Mouse (Mus musculus): ENCODE results near the gene Rad9a. TPM values are rescaled to one million over a fixed set of nuclear protein-coding genes. Genes with fewer than 3 reads are reported as not detected.

Rad9a gene
- polyA plus RNA-seq, 1 experiment from 2014 or later, result 24.1 TPM

DNA sequence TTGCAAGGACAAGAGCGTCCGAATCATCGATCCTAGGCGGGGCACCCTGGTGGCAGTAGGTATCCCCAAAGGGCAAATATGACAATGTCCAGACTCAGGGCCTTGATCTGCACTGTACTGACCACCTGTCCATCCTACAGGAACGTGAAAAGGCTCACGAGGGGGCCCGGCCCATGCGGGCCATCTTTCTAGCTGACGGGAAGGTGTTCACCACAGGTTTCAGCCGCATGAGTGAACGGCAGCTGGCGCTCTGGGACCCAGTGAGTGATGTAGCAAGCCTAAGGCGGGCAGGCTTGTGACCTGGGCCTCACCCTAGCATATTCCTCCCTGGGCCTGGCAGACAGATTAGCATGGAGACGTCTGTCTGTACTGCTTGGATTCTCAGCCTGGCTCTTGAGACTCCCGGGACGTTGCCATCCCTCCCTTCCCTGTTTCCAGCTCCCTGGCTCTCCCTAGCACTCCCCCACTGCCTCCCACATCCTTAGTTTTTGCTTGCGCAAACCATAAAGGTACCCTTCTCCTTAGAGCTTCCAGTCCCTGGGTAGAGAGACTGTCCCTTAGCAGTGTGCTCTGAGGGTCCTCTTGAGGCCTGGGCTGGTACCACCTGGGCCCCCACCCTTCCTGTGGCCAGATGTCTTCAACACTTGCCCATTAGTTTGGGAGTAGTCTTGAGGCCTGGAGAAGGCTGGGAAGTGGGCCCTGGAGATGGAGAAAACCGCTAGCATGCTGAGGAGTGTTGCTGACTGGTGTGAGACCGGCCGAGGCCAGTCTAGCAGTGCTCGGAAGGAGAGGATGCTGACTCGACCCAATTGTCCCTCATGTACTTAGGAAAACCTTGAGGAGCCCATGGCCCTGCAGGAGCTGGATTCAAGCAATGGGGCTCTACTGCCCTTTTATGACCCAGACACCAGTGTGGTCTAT, 50.6 kb downstream of the Rad9a start:
- Histone ChIP-seq H3K27ac (ENCODE audit: low read depth, low read length) (no peak overlapping the region), H3K27me3 (ENCODE audit: control insufficient read depth, insufficient read depth, low read length) (no peaks in the 10 kb centered on the region), H3K36me3 (ENCODE audit: control insufficient read depth, insufficient read depth, low read length) (peaks cover 16% of the 10 kb centered on the region; the same call in 1 of the 2 replicates), H3K4me2 (no peak overlapping the region), H3K9ac (ENCODE audit: low read depth, low read length) (no peak overlapping the region), H3K9me3 (replicated peaks; ENCODE audit: control insufficient read depth, low read length) (no peaks in the 10 kb centered on the region; the same call in 1 of the 2 replicates), H3K4me3 (ENCODE audit: low read depth, low read length) (no peak overlapping the region), H3K4me1 (ENCODE audit: control insufficient read depth, insufficient read depth, low read length) (peaks cover 7% of the 10 kb centered on the region)
- WGBS (ENCODE audit: insufficient replicate concordance), result 89% methylated on average over 22 of the region's 22 CpGs
- ATAC-seq (replicated peaks; ENCODE audit: insufficient number of reproducible peaks, low FRiP score, low TSS enrichment), result no peak

- H3K4me2 ChIP-seq, result no peak overlapping the region
- no peak overlapping the region for H3K27ac ChIP-seq (ENCODE audit: low read depth, low read length)
- no peaks in the 10 kb centered on the region; the same call in 1 of the 2 replicates for H3K9me3 ChIP-seq (replicated peaks; ENCODE audit: control insufficient read depth, low read length)
- WGBS (ENCODE audit: insufficient replicate concordance), result 91% methylated on average over 17 of the region's 17 CpGs
- peaks cover 7% of the 10 kb centered on the region for H3K4me1 ChIP-seq (ENCODE audit: control insufficient read depth, insufficient read depth, low read length)
- ATAC-seq (replicated peaks; ENCODE audit: insufficient number of reproducible peaks, low FRiP score, low TSS enrichment), result no peak
- H3K4me3 ChIP-seq (ENCODE audit: low read depth, low read length), result no peak overlapping the region; the same call in 1 of the 2 replicates
- no peak overlapping the region for H3K9ac ChIP-seq (ENCODE audit: low read depth, low read length)
- no peaks in the 10 kb centered on the region for H3K27me3 ChIP-seq (ENCODE audit: control insufficient read depth, insufficient read depth, low read length)
- H3K36me3 ChIP-seq (ENCODE audit: control insufficient read depth, insufficient read depth, low read length), result peaks cover 15% of the 10 kb centered on the region; the same call in 1 of the 2 replicates
Observed at GRCm38 (mm10) chr19:4149764-4150461, 51.5 kb downstream of the Rad9a start.

DNA sequence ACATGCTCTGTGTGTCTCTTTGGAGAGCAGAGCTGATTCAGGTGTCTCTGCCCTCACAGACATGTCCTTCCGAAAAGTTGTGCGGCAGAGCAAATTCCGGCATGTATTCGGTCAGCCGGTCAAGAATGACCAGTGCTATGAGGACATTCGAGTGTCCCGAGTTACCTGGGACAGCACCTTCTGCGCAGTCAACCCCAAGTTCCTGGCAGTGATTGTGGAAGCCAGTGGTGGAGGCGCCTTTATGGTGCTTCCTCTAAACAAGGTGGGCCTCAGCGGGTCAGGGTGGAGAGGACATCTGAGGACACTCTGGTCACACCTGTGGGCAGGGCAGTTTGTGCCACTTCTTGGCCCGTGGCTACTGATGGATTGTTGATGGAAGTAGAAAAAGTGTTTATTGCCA, 52.2 kb downstream of the Rad9a start:
- Histone ChIP-seq H3K36me3 (ENCODE audit: control insufficient read depth, insufficient read depth, low read length) (peaks cover 15% of the 10 kb centered on the region; the same call in 1 of the 2 replicates), H3K9me3 (replicated peaks; ENCODE audit: control insufficient read depth, low read length) (no peaks in the 10 kb centered on the region; the same call in 1 of the 2 replicates), H3K27ac (ENCODE audit: low read depth, low read length) (no peak overlapping the region), H3K27me3 (ENCODE audit: control insufficient read depth, insufficient read depth, low read length) (no peaks in the 10 kb centered on the region), H3K4me1 (ENCODE audit: control insufficient read depth, insufficient read depth, low read length) (peaks cover 7% of the 10 kb centered on the region), H3K9ac (ENCODE audit: low read depth, low read length) (peak overlapping the region; percentile 94), H3K4me3 (ENCODE audit: low read depth, low read length) (peak overlapping the region; percentile 97), H3K4me2 (peak overlapping the region; percentile 91)
- no peak for ATAC-seq (replicated peaks; ENCODE audit: insufficient number of reproducible peaks, low FRiP score, low TSS enrichment)
- 82% methylated on average over 11 of the region's 11 CpGs for WGBS (ENCODE audit: insufficient replicate concordance)

DNA sequence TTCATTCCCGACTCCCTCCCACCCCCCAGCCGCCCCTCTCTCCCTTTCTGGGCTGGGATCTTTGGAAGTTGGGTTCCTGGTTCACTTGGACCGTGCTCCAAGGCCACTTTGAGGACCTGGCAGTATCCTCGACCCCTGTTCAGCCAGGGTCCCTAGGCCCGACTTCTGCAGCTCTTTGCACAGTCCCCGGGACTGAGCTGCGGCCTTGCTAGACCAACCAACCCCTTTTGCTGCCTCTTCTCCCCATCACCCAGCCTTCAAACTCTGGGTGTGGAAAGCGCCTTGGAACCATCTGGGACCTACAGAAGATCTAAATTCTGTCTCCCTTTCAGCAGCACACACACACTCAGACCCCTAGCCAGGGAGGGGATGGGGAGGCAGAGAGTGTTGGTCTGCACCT, 52.6 kb downstream of the Rad9a start:
- H3K9me3 ChIP-seq (replicated peaks; ENCODE audit: control insufficient read depth, low read length), result no peaks in the 10 kb centered on the region; the same call in 1 of the 2 replicates
- peaks cover 15% of the 10 kb centered on the region; the same call in 1 of the 2 replicates for H3K36me3 ChIP-seq (ENCODE audit: control insufficient read depth, insufficient read depth, low read length)
- H3K4me1 ChIP-seq (ENCODE audit: control insufficient read depth, insufficient read depth, low read length), result peaks cover 7% of the 10 kb centered on the region
- WGBS (ENCODE audit: insufficient replicate concordance), result 3% methylated on average over 8 of the region's 8 CpGs
- peak overlapping the region; percentile 70 for H3K27ac ChIP-seq (ENCODE audit: low read depth, low read length)
- no peak for ATAC-seq (replicated peaks; ENCODE audit: insufficient number of reproducible peaks, low FRiP score, low TSS enrichment)
- no peaks in the 10 kb centered on the region for H3K27me3 ChIP-seq (ENCODE audit: control insufficient read depth, insufficient read depth, low read length)
- peak overlapping the region; percentile 94 for H3K9ac ChIP-seq (ENCODE audit: low read depth, low read length)
- H3K4me3 ChIP-seq (ENCODE audit: low read depth, low read length), result peak overlapping the region; percentile 97
- peak overlapping the region; percentile 91 for H3K4me2 ChIP-seq

GRCm38 (mm10) chr19:4148491-4148806, 53.0 kb downstream of the Rad9a start, which contains the start of gene Coro1b:
Gene Coro1b, plus strand, starts transcription at chr19:4148619.
- 0% methylated on average over 33 of the region's 33 CpGs for WGBS (ENCODE audit: insufficient replicate concordance)
- Histone ChIP-seq H3K27ac (ENCODE audit: low read depth, low read length) (peak within 1 kb of the TSS; percentile 70), H3K9ac (ENCODE audit: low read depth, low read length) (peak within 1 kb of the TSS; percentile 94), H3K27me3 (ENCODE audit: control insufficient read depth, insufficient read depth, low read length) (no peaks in the 10 kb centered on the region), H3K4me1 (ENCODE audit: control insufficient read depth, insufficient read depth, low read length) (peaks cover 7% of the 10 kb centered on the region), H3K4me3 (ENCODE audit: low read depth, low read length) (peak within 1 kb of the TSS; percentile 97), H3K4me2 (peak within 1 kb of the TSS; percentile 91), H3K36me3 (ENCODE audit: control insufficient read depth, insufficient read depth, low read length) (peaks cover 14% of the 10 kb centered on the region; the same call in 1 of the 2 replicates), H3K9me3 (replicated peaks; ENCODE audit: control insufficient read depth, low read length) (no peaks in the 10 kb centered on the region; the same call in 1 of the 2 replicates)
- peak; percentile 90 for ATAC-seq (replicated peaks; ENCODE audit: insufficient number of reproducible peaks, low FRiP score, low TSS enrichment)

GRCm38 (mm10) chr19:4147782-4148490, 53.5 kb downstream of the Rad9a start:
- H3K9me3 ChIP-seq (replicated peaks; ENCODE audit: control insufficient read depth, low read length), result no peaks in the 10 kb centered on the region; the same call in 1 of the 2 replicates
- H3K36me3 ChIP-seq (ENCODE audit: control insufficient read depth, insufficient read depth, low read length), result peaks cover 12% of the 10 kb centered on the region; the same call in 1 of the 2 replicates
- peak overlapping the region; percentile 94 for H3K9ac ChIP-seq (ENCODE audit: low read depth, low read length)
- H3K4me3 ChIP-seq (ENCODE audit: low read depth, low read length), result peak overlapping the region; percentile 97
- no peaks in the 10 kb centered on the region for H3K27me3 ChIP-seq (ENCODE audit: control insufficient read depth, insufficient read depth, low read length)
- peaks cover 7% of the 10 kb centered on the region for H3K4me1 ChIP-seq (ENCODE audit: control insufficient read depth, insufficient read depth, low read length)
- ATAC-seq (replicated peaks; ENCODE audit: insufficient number of reproducible peaks, low FRiP score, low TSS enrichment), result no peak
- no peak overlapping the region for H3K27ac ChIP-seq (ENCODE audit: low read depth, low read length)
- 36% methylated on average over 9 of the region's 9 CpGs for WGBS (ENCODE audit: insufficient replicate concordance)
- peak overlapping the region; percentile 91 for H3K4me2 ChIP-seq

GRCm38 (mm10) chr19:4147022-4147405, 54.4 kb downstream of the Rad9a start:
- Histone ChIP-seq H3K4me1 (ENCODE audit: control insufficient read depth, insufficient read depth, low read length) (peaks cover 7% of the 10 kb centered on the region), H3K36me3 (ENCODE audit: control insufficient read depth, insufficient read depth, low read length) (0 out of 2 replicates have a peak, but pooled peaks cover 8% of the 10 kb centered on the region), H3K4me2 (no peak overlapping the region), H3K4me3 (ENCODE audit: low read depth, low read length) (no peak overlapping the region), H3K9ac (ENCODE audit: low read depth, low read length) (no peak overlapping the region), H3K27me3 (ENCODE audit: control insufficient read depth, insufficient read depth, low read length) (no peaks in the 10 kb centered on the region), H3K9me3 (replicated peaks; ENCODE audit: control insufficient read depth, low read length) (no peaks in the 10 kb centered on the region; the same call in 1 of the 2 replicates), H3K27ac (ENCODE audit: low read depth, low read length) (no peak overlapping the region)
- WGBS (ENCODE audit: insufficient replicate concordance), result 51% methylated on average over 3 of the region's 3 CpGs
- no peak for ATAC-seq (replicated peaks; ENCODE audit: insufficient number of reproducible peaks, low FRiP score, low TSS enrichment)

Measured in heart, embryonic 11.5 days (tissue).